22 mouse cellular contexts compared by ENCODE assay signal in genomic region chr11:71169633-71170032, GRCm38 (mm10). TPM values are rescaled to one million over a fixed set of nuclear protein-coding genes. Genes with fewer than 3 reads are reported as not detected.
DNase-seq lines count a peak whose midpoint lies in the region; ATAC-seq and TF ChIP-seq lines count a peak whose summit lies in the region.
"Had no signal": no experiment of that assay in that cellular context is flagged by ENCODE, and none has a peak within 500 bp of the region (broad histone marks: within the 10 kb centered on the region; RNA-seq: fewer than 3 reads in every experiment).

No protein-coding gene starts in this region.

- no peaks in the 10 kb centered on the region for H3K36me3 ChIP-seq in hindbrain, postnatal 0 days (ENCODE audit: insufficient read depth, low read length)
- H3K36me3 ChIP-seq in hindbrain, embryonic 12.5 days: no peaks in the 10 kb centered on the region
- no peaks in the 10 kb centered on the region for H3K36me3 ChIP-seq in kidney, postnatal 0 days (ENCODE audit: insufficient read depth, low read length)
- H3K36me3 ChIP-seq in CH12.LX (replicated peaks in 1 of 2; ENCODE audit: control insufficient read depth in 1 of 2, insufficient read depth in 1 of 2, low read length in 1 of 2): no peaks in the 10 kb centered on the region
- H3K36me3 ChIP-seq: embryonic facial prominence, embryonic 15.5 days; forebrain, embryonic 10.5 days; heart, embryonic 13.5 days had no signal

- TF ChIP-seq RAD21 in CH12.LX (IDR thresholded peaks at IDR 0.05; ENCODE audit: low read depth, low read length): peak; percentile 65

- intact Hi-C loops in heart, postnatal 25 days (cut with DNase I): no loop called here

- ATAC-seq in hindbrain, postnatal 0 days: no peak
- no peak for ATAC-seq in hindbrain, embryonic 12.5 days (ENCODE audit: low FRiP score)
- no peak for ATAC-seq in kidney, postnatal 0 days (replicated peaks; ENCODE audit: low FRiP score, low read depth)
- ATAC-seq: forebrain, embryonic 14.5 days had no signal

- H3K27me3 ChIP-seq in hindbrain, postnatal 0 days (ENCODE audit: insufficient read depth, low read length): no peaks in the 10 kb centered on the region
- no peaks in the 10 kb centered on the region for H3K27me3 ChIP-seq in hindbrain, embryonic 12.5 days
- H3K27me3 ChIP-seq in kidney, postnatal 0 days (ENCODE audit: insufficient read depth, low read length): no peaks in the 10 kb centered on the region
- no peaks in the 10 kb centered on the region for H3K27me3 ChIP-seq in CH12.LX (replicated peaks)
- H3K27me3 ChIP-seq: embryonic facial prominence, embryonic 15.5 days; heart, embryonic 13.5 days had no signal

- in situ Hi-C loops in CH12.LX (cut with MboI; ENCODE audit: low pct_ligation_motif_present, low pct_unique_long_range_greater_than_20kb, low sequenced_read_pairs): loop anchor here (10.0 kb wide), 1 partner anchor 155 kb away; no protein-coding TSS in a partner anchor

- DNase-seq in hindbrain, postnatal 0 days (ENCODE audit: low spot score): no peak
- DNase-seq in kidney, postnatal 0 days (ENCODE audit: low spot score): no peak
- no peak for DNase-seq in kidney, postnatal 25 days
- DNase-seq in CH12.LX (ENCODE audit: extremely low read depth): no peak
- no peak for DNase-seq in heart, postnatal 25 days (ENCODE audit: low spot score)
- DNase-seq: adrenal gland, adult 8-10 months; adrenal gland, postnatal 36 days; cerebellum, adult 8-10 months; embryo, embryonic 11 days; gastrocnemius, adult 2 months; gastrocnemius, postnatal 36 days; heart, adult 11 months had no signal

- dilution Hi-C loops in CH12.LX (cut with MboI; ENCODE audit: extremely low pct_ligation_motif_present, extremely low pct_unique_long_range_greater_than_20kb, low sequenced_read_pairs): no loop called here

- TF ChIP-seq CTCF in hindbrain, postnatal 0 days (IDR thresholded peaks at IDR 0.05; ENCODE audit: low read depth): peak; percentile 12; the same call in 1 of the 2 replicates
- peak; percentile 32; the same call in 1 of the 2 replicates for TF ChIP-seq CTCF in kidney, postnatal 0 days (IDR thresholded peaks at IDR 0.05; ENCODE audit: low read depth)
- TF ChIP-seq CTCF in CH12.LX (conservative IDR thresholded peaks at IDR 0.05 in 1 of 2, IDR thresholded peaks at IDR 0.05 in 1 of 2; ENCODE audit: low read depth in 2 of 2, low read length in 2 of 2): peak in 1 of 2 experiments; percentile 65; a peak in 2 of 4 replicates
- TF ChIP-seq CTCF in cortical plate, adult 2 months (IDR thresholded peaks at IDR 0.05; ENCODE audit: extremely low read depth, insufficient read depth, low read length): 0 out of 2 replicates have a peak, but pooled peaks have one; percentile 18

- no peaks in the 10 kb centered on the region for H3K79me2 ChIP-seq in CH12.LX (replicated peaks; ENCODE audit: control insufficient read depth, extremely low read depth, insufficient read depth, poor library complexity, severe bottlenecking)

- no peak for TF ChIP-seq POLR2A in CH12.LX (IDR thresholded peaks at IDR 0.05; ENCODE audit: low read depth, low read length)
- TF ChIP-seq POLR2A in cortical plate, adult 2 months (IDR thresholded peaks at IDR 0.05; ENCODE audit: extremely low read depth, insufficient read depth, low read length): no peak

- no peak overlapping the region for H3K4me3 ChIP-seq in hindbrain, postnatal 0 days (ENCODE audit: low read length)
- no peak overlapping the region for H3K4me3 ChIP-seq in hindbrain, embryonic 12.5 days
- H3K4me3 ChIP-seq in kidney, postnatal 0 days (replicated peaks; ENCODE audit: low read depth, low read length): no peak overlapping the region
- no peak overlapping the region for H3K4me3 ChIP-seq in CH12.LX (replicated peaks in 1 of 3; ENCODE audit: low read depth in 2 of 3, low read length in 2 of 3, poor library complexity in 1 of 3)
- H3K4me3 ChIP-seq in cortical plate, adult 2 months (ENCODE audit: insufficient read depth, low read length): no peak overlapping the region
- H3K4me3 ChIP-seq: embryonic facial prominence, embryonic 15.5 days; erythroblast, embryonic 14.5 days; forebrain, embryonic 10.5 days; gastrocnemius, adult 2 months; heart, embryonic 13.5 days had no signal

- 81% methylated on average over 1 of the region's 1 CpGs for WGBS in hindbrain, postnatal 0 days
- 88% methylated on average over 1 of the region's 1 CpGs for WGBS in hindbrain, embryonic 12.5 days
- 85% methylated on average over 1 of the region's 1 CpGs for WGBS in kidney, postnatal 0 days

- TF ChIP-seq EP300 in CH12.LX (IDR thresholded peaks at IDR 0.05; ENCODE audit: low read length): no peak

- H3K4me1 ChIP-seq in hindbrain, postnatal 0 days (ENCODE audit: insufficient read depth, low read length): no peaks in the 10 kb centered on the region
- no peaks in the 10 kb centered on the region for H3K4me1 ChIP-seq in hindbrain, embryonic 12.5 days
- H3K4me1 ChIP-seq in kidney, postnatal 0 days (replicated peaks; ENCODE audit: insufficient read depth, low read length): no peaks in the 10 kb centered on the region
- H3K4me1 ChIP-seq in CH12.LX (ENCODE audit: control insufficient read depth in 1 of 2, insufficient read depth in 2 of 2): no peaks in the 10 kb centered on the region
- no peaks in the 10 kb centered on the region for H3K4me1 ChIP-seq in cortical plate, adult 2 months (ENCODE audit: control insufficient read depth, insufficient read depth, low read length)
- H3K4me1 ChIP-seq: embryonic facial prominence, embryonic 15.5 days; forebrain, embryonic 10.5 days; heart, embryonic 13.5 days had no signal

- H3K9me3 ChIP-seq in hindbrain, postnatal 0 days (ENCODE audit: low read length): no peaks in the 10 kb centered on the region
- no peaks in the 10 kb centered on the region for H3K9me3 ChIP-seq in hindbrain, embryonic 12.5 days (replicated peaks)
- no peaks in the 10 kb centered on the region for H3K9me3 ChIP-seq in kidney, postnatal 0 days (replicated peaks; ENCODE audit: low read length)
- no peaks in the 10 kb centered on the region for H3K9me3 ChIP-seq in CH12.LX (replicated peaks; ENCODE audit: low read length)
- H3K9me3 ChIP-seq: embryonic facial prominence, embryonic 15.5 days; forebrain, embryonic 10.5 days; heart, embryonic 13.5 days had no signal

- no peak overlapping the region for H3K27ac ChIP-seq in hindbrain, postnatal 0 days
- H3K27ac ChIP-seq in hindbrain, embryonic 12.5 days: no peak overlapping the region
- H3K27ac ChIP-seq in kidney, postnatal 0 days: no peak overlapping the region
- no peak overlapping the region for H3K27ac ChIP-seq in CH12.LX (ENCODE audit: insufficient read depth, low read depth)
- H3K27ac ChIP-seq in cortical plate, adult 2 months (ENCODE audit: insufficient read depth, low read length): no peak overlapping the region
- H3K27ac ChIP-seq: embryonic facial prominence, embryonic 15.5 days; forebrain, embryonic 10.5 days; gastrocnemius, adult 2 months; heart, embryonic 13.5 days; hindbrain, embryonic 14.5 days had no signal

- no peak overlapping the region for H3K4me2 ChIP-seq in hindbrain, postnatal 0 days (ENCODE audit: low read depth, low read length)
- no peak overlapping the region for H3K4me2 ChIP-seq in hindbrain, embryonic 12.5 days (replicated peaks)
- no peak overlapping the region for H3K4me2 ChIP-seq in kidney, postnatal 0 days (ENCODE audit: low read length)
- no peak overlapping the region for H3K4me2 ChIP-seq in CH12.LX (ENCODE audit: insufficient read depth, low read depth, poor library complexity, severe bottlenecking)
- H3K4me2 ChIP-seq: embryonic facial prominence, embryonic 15.5 days; heart, embryonic 13.5 days; hindbrain, embryonic 14.5 days had no signal

- H3K9ac ChIP-seq in hindbrain, postnatal 0 days (replicated peaks; ENCODE audit: low read length): no peak overlapping the region
- no peak overlapping the region for H3K9ac ChIP-seq in hindbrain, embryonic 12.5 days
- H3K9ac ChIP-seq in kidney, postnatal 0 days (ENCODE audit: low read depth, low read length): no peak overlapping the region
- H3K9ac ChIP-seq in CH12.LX (ENCODE audit: insufficient read depth, low read depth): no peak overlapping the region
- H3K9ac ChIP-seq: embryonic facial prominence, embryonic 15.5 days; heart, embryonic 13.5 days; hindbrain, embryonic 14.5 days had no signal

TF ChIP-seq in CH12.LX, 34 proteins besides CTCF, POLR2A, EP300 and RAD21:
- TF ChIP-seq USF2 (conservative IDR thresholded peaks at IDR 0.05; ENCODE audit: low read depth, low read length) (no peak), MXI1 (IDR thresholded peaks at IDR 0.05; ENCODE audit: low read depth, low read length) (no peak), PAX5 (IDR thresholded peaks at IDR 0.05; ENCODE audit: low read length) (no peak), SMC3 (IDR thresholded peaks at IDR 0.05; ENCODE audit: low read depth, low read length) (peak; percentile 62), ZMIZ1 (IDR thresholded peaks at IDR 0.05; ENCODE audit: low read depth, low read length) (no peak)

RNA-seq across cellular contexts. Expression of gene Nlrp1a, which starts 25.1 kb away (rescaled TPM):
- total RNA-seq in hindbrain, postnatal 0 days (2014; rRNA removed): 0.05 TPM in 1 of 2 replicates, not detected in the other
- 0.06 TPM in 1 of 2 replicates, not detected in the other for polyA plus RNA-seq in hindbrain, postnatal 0 days (2015; fragmentation: Nextera tagmentation; extraction: Ambion mirVana)
- 0.05 TPM in 1 of 2 replicates, not detected in the other for polyA plus RNA-seq in hindbrain, embryonic 12.5 days (2016; fragmentation: Nextera tagmentation; extraction: Ambion mirVana)
- polyA plus RNA-seq in kidney, postnatal 0 days (2015; fragmentation: Nextera tagmentation; extraction: Ambion mirVana): 0.04 TPM in 1 of 2 replicates, not detected in the other
- total RNA-seq in CH12.LX (2012; rRNA removed): 0.29 and 0.34 TPM in 2 replicates
- total RNA-seq in CH12.LX (2014; rRNA removed): 1.5 and 1.8 TPM in 2 replicates
- 2.6 and 3.2 TPM in 2 replicates for polyA plus RNA-seq in CH12.LX (2012; ENCODE audit: insufficient read length, low read depth)
- 0.06 and 0.09 TPM in 2 replicates for polyA plus RNA-seq in cortical plate, adult 2 months (2012; rRNA removed)
- total RNA-seq in heart, postnatal 25 days (2021): 1 to 10 TPM in 1 of 2 experiments, under 1 TPM in 1; 0.95 to 1.1 TPM
- total RNA-seq: ES-E14 had no signal
- polyA plus RNA-seq: embryonic facial prominence, embryonic 11.5 days; erythroblast, embryonic 14.5 days; forebrain, embryonic 10.5 days; forebrain, embryonic 14.5 days; heart, embryonic 13.5 days had no signal
